30 mouse cellular contexts compared by ENCODE assay signal in genomic region chr11:21547518-21547917, GRCm38 (mm10).
"Had no signal": no experiment of that assay in that cellular context is flagged by ENCODE, and none has a peak within 500 bp of the region (broad histone marks: within the 10 kb centered on the region; RNA-seq: fewer than 3 reads in every experiment).

No protein-coding gene starts in this region.

- H3K4me1 ChIP-seq: limb, embryonic 10.5 days; limb, embryonic 12.5 days; limb, embryonic 13.5 days; limb, embryonic 15.5 days; lung, embryonic 15.5 days; midbrain, embryonic 10.5 days; midbrain, embryonic 12.5 days; midbrain, embryonic 13.5 days; midbrain, embryonic 15.5 days; neural tube, embryonic 12.5 days had no signal

- H3K36me3 ChIP-seq: limb, embryonic 10.5 days; limb, embryonic 12.5 days; limb, embryonic 13.5 days; limb, embryonic 15.5 days; liver, embryonic 12.5 days; liver, embryonic 13.5 days; liver, embryonic 15.5 days; lung, embryonic 15.5 days; midbrain, embryonic 10.5 days; midbrain, embryonic 12.5 days; midbrain, embryonic 13.5 days; midbrain, embryonic 15.5 days; neural tube, embryonic 12.5 days had no signal

- H3K27me3 ChIP-seq: limb, embryonic 12.5 days; limb, embryonic 13.5 days; limb, embryonic 15.5 days; liver, embryonic 12.5 days; liver, embryonic 13.5 days; liver, embryonic 15.5 days; lung, embryonic 15.5 days; megakaryocyte, embryonic 14.5 days; midbrain, embryonic 12.5 days; midbrain, embryonic 13.5 days; midbrain, embryonic 15.5 days; neural tube, embryonic 12.5 days had no signal

- H3K9ac ChIP-seq: limb, embryonic 12.5 days; limb, embryonic 13.5 days; limb, embryonic 15.5 days; liver, embryonic 12.5 days; liver, embryonic 13.5 days; liver, embryonic 14.5 days; liver, embryonic 15.5 days; liver, postnatal 0 days; lung, embryonic 14.5 days; lung, embryonic 15.5 days; midbrain, embryonic 12.5 days; midbrain, embryonic 13.5 days; midbrain, embryonic 15.5 days; neural tube, embryonic 12.5 days had no signal

- H3K4me3 ChIP-seq: limb, embryonic 10.5 days; limb, embryonic 12.5 days; limb, embryonic 13.5 days; limb, embryonic 15.5 days; liver, embryonic 12.5 days; liver, embryonic 13.5 days; liver, embryonic 15.5 days; lung, embryonic 15.5 days; megakaryocyte, embryonic 14.5 days; midbrain, embryonic 10.5 days; midbrain, embryonic 12.5 days; midbrain, embryonic 13.5 days; midbrain, embryonic 15.5 days; myocyte; neural tube, embryonic 12.5 days had no signal

- H3K9me3 ChIP-seq: limb, embryonic 10.5 days; limb, embryonic 12.5 days; limb, embryonic 13.5 days; limb, embryonic 15.5 days; liver, embryonic 12.5 days; liver, embryonic 13.5 days; liver, embryonic 15.5 days; lung, embryonic 15.5 days; megakaryocyte, embryonic 14.5 days; midbrain, embryonic 10.5 days; midbrain, embryonic 12.5 days; midbrain, embryonic 13.5 days; midbrain, embryonic 15.5 days; neural tube, embryonic 12.5 days had no signal

- H3K27ac ChIP-seq: limb, embryonic 10.5 days; limb, embryonic 12.5 days; limb, embryonic 13.5 days; limb, embryonic 15.5 days; liver, embryonic 12.5 days; liver, embryonic 13.5 days; liver, embryonic 14.5 days; liver, embryonic 15.5 days; lung, embryonic 15.5 days; macrophage; midbrain, embryonic 10.5 days; midbrain, embryonic 12.5 days; midbrain, embryonic 13.5 days; midbrain, embryonic 15.5 days; neural tube, embryonic 12.5 days had no signal

- H3K4me2 ChIP-seq: limb, embryonic 12.5 days; limb, embryonic 13.5 days; limb, embryonic 15.5 days; liver, embryonic 11.5 days; liver, embryonic 12.5 days; liver, embryonic 13.5 days; liver, embryonic 15.5 days; lung, embryonic 14.5 days; lung, embryonic 15.5 days; midbrain, embryonic 11.5 days; midbrain, embryonic 12.5 days; midbrain, embryonic 13.5 days; midbrain, embryonic 15.5 days; neural tube, embryonic 12.5 days had no signal

- DNase-seq: left cerebral cortex, postnatal 4 days; liver; liver, embryonic 13.5 days; liver, postnatal 0 days; lung, adult 18-20 months; lung, adult 2 months; lung, embryonic 14.5 days; lung, postnatal 10 days; lung, postnatal 14 days; lung, postnatal 36 days; lung, postnatal 4 days; midbrain, embryonic 14.5 days had no signal
